Mouse (Mus musculus): Measurements from ENCODE around the gene Ddx59. TPM values are rescaled to one million over a fixed set of nuclear protein-coding genes. Genes with fewer than 3 reads are reported as not detected.
A peak's percentile ranks its signal among the peaks of the same experiment; 100 is the strongest.

Ddx59 gene
- polyA plus RNA-seq (2015; fragmentation: Nextera tagmentation; extraction: Ambion mirVana) = 4.9 and 5.5 TPM in 2 replicates

- under 1% methylated on average over 78 of the region's 78 CpGs for WGBS (ENCODE audit: insufficient replicate concordance)
- H3K27ac ChIP-seq (replicated peaks) = peak within 1 kb of the TSS; percentile 100
- peak; percentile 99 for ATAC-seq (ENCODE audit: insufficient read depth)
These were observed at the start of gene Ddx59 for GRCm38 (mm10) chr1:136414798-136415755. Gene Ddx59 (plus strand): TSS chr1:136415271.

GRCm38 (mm10) chr1:136365986-136366385 lies 49.1 kb upstream of the Ddx59 start:
- Histone ChIP-seq H3K36me3 (replicated peaks) (no peaks in the 10 kb centered on the region), H3K4me2 (no peak overlapping the region), H3K9me3 (replicated peaks) (no peaks in the 10 kb centered on the region), H3K27me3 (peaks cover 18% of the 10 kb centered on the region), H3K4me3 (replicated peaks) (no peak overlapping the region), H3K9ac (no peak overlapping the region), H3K27ac (replicated peaks) (no peak overlapping the region), H3K4me1 (replicated peaks) (peaks cover 14% of the 10 kb centered on the region)
- ATAC-seq (ENCODE audit: insufficient read depth) = no peak
- WGBS (ENCODE audit: insufficient replicate concordance) = 64% methylated on average over 3 of the region's 3 CpGs

More at GRCm38 (mm10) chr1:136414798-136415755, at the start of gene Ddx59:
- peak within 1 kb of the TSS; percentile 93 for H3K9ac ChIP-seq
- peaks cover 12% of the 10 kb centered on the region for H3K36me3 ChIP-seq (replicated peaks)
- peak within 1 kb of the TSS; percentile 82 for H3K4me2 ChIP-seq
- H3K27me3 ChIP-seq = no peaks in the 10 kb centered on the region
- H3K9me3 ChIP-seq (replicated peaks) = no peaks in the 10 kb centered on the region
- peaks cover 17% of the 10 kb centered on the region for H3K4me1 ChIP-seq (replicated peaks)
- peak within 1 kb of the TSS; percentile 89 for H3K4me3 ChIP-seq (replicated peaks)

- Histone ChIP-seq H3K9ac (no peak overlapping the region), H3K4me1 (replicated peaks) (no peaks in the 10 kb centered on the region), H3K4me3 (replicated peaks) (no peak overlapping the region), H3K36me3 (replicated peaks) (no peaks in the 10 kb centered on the region), H3K27me3 (no peaks in the 10 kb centered on the region; the same call in 1 of the 2 replicates), H3K27ac (replicated peaks) (no peak overlapping the region), H3K4me2 (no peak overlapping the region), H3K9me3 (replicated peaks) (no peaks in the 10 kb centered on the region)
- 85% methylated on average over 7 of the region's 7 CpGs for WGBS (ENCODE audit: insufficient replicate concordance)
- no peak for ATAC-seq (ENCODE audit: insufficient read depth)
These were observed 35.8 kb upstream of the Ddx59 start for GRCm38 (mm10) chr1:136379261-136379660.

GRCm38 (mm10) chr1:136380161-136380560 lies 34.9 kb upstream of the Ddx59 start:
- H3K4me3 ChIP-seq (replicated peaks) = no peak overlapping the region
- H3K27ac ChIP-seq (replicated peaks) = no peak overlapping the region
- no peaks in the 10 kb centered on the region; the same call in 1 of the 2 replicates for H3K27me3 ChIP-seq
- H3K9ac ChIP-seq = no peak overlapping the region
- ATAC-seq (ENCODE audit: insufficient read depth) = no peak
- no peaks in the 10 kb centered on the region for H3K36me3 ChIP-seq (replicated peaks)
- H3K4me2 ChIP-seq = no peak overlapping the region
- 71% methylated on average over 4 of the region's 4 CpGs for WGBS (ENCODE audit: insufficient replicate concordance)
- H3K4me1 ChIP-seq (replicated peaks) = no peaks in the 10 kb centered on the region
- H3K9me3 ChIP-seq (replicated peaks) = no peaks in the 10 kb centered on the region

GRCm38 (mm10) chr1:136380606-136381005 lies 34.5 kb upstream of the Ddx59 start:
- no peak overlapping the region for H3K27ac ChIP-seq (replicated peaks)
- ATAC-seq (ENCODE audit: insufficient read depth) = no peak
- H3K4me1 ChIP-seq (replicated peaks) = no peaks in the 10 kb centered on the region
- H3K27me3 ChIP-seq = peaks cover 2% of the 10 kb centered on the region
- H3K4me2 ChIP-seq = no peak overlapping the region
- 70% methylated on average over 8 of the region's 8 CpGs for WGBS (ENCODE audit: insufficient replicate concordance)
- H3K9me3 ChIP-seq (replicated peaks) = no peaks in the 10 kb centered on the region
- no peaks in the 10 kb centered on the region for H3K36me3 ChIP-seq (replicated peaks)
- no peak overlapping the region for H3K4me3 ChIP-seq (replicated peaks)
- no peak overlapping the region for H3K9ac ChIP-seq

- no peak for ATAC-seq (ENCODE audit: insufficient read depth)
- no peak overlapping the region for H3K4me3 ChIP-seq (replicated peaks)
- H3K4me1 ChIP-seq (replicated peaks) = no peaks in the 10 kb centered on the region
- no peaks in the 10 kb centered on the region for H3K9me3 ChIP-seq (replicated peaks)
- H3K36me3 ChIP-seq (replicated peaks) = no peaks in the 10 kb centered on the region
- WGBS (ENCODE audit: insufficient replicate concordance) = 64% methylated on average over 6 of the region's 6 CpGs
- peaks cover 8% of the 10 kb centered on the region for H3K27me3 ChIP-seq
- no peak overlapping the region for H3K4me2 ChIP-seq
- H3K9ac ChIP-seq = no peak overlapping the region
- no peak overlapping the region for H3K27ac ChIP-seq (replicated peaks)
These were observed 33.9 kb upstream of the Ddx59 start for GRCm38 (mm10) chr1:136381169-136381568.

GRCm38 (mm10) chr1:136381583-136381982 lies 33.5 kb upstream of the Ddx59 start:
- Histone ChIP-seq H3K4me1 (replicated peaks) (no peaks in the 10 kb centered on the region), H3K9ac (no peak overlapping the region), H3K9me3 (replicated peaks) (no peaks in the 10 kb centered on the region), H3K27me3 (peaks cover 9% of the 10 kb centered on the region), H3K4me3 (replicated peaks) (no peak overlapping the region), H3K36me3 (replicated peaks) (no peaks in the 10 kb centered on the region), H3K4me2 (no peak overlapping the region), H3K27ac (replicated peaks) (no peak overlapping the region)
- 46% methylated on average over 5 of the region's 5 CpGs for WGBS (ENCODE audit: insufficient replicate concordance)
- ATAC-seq (ENCODE audit: insufficient read depth) = no peak

- Histone ChIP-seq H3K4me3 (replicated peaks) (no peak overlapping the region), H3K9me3 (replicated peaks) (no peaks in the 10 kb centered on the region), H3K36me3 (replicated peaks) (no peaks in the 10 kb centered on the region), H3K27me3 (peaks cover 12% of the 10 kb centered on the region), H3K27ac (replicated peaks) (no peak overlapping the region), H3K9ac (no peak overlapping the region), H3K4me2 (no peak overlapping the region), H3K4me1 (replicated peaks) (no peaks in the 10 kb centered on the region)
- WGBS (ENCODE audit: insufficient replicate concordance) = 60% methylated on average over 6 of the region's 6 CpGs
- no peak for ATAC-seq (ENCODE audit: insufficient read depth)
These were observed 28.2 kb upstream of the Ddx59 start for GRCm38 (mm10) chr1:136386914-136387313.

- peaks cover 16% of the 10 kb centered on the region for H3K27me3 ChIP-seq
- H3K9ac ChIP-seq = no peak overlapping the region
- no peaks in the 10 kb centered on the region for H3K36me3 ChIP-seq (replicated peaks)
- H3K9me3 ChIP-seq (replicated peaks) = no peaks in the 10 kb centered on the region
- H3K27ac ChIP-seq (replicated peaks) = no peak overlapping the region
- 30% methylated on average over 10 of the region's 10 CpGs for WGBS (ENCODE audit: insufficient replicate concordance)
- no peak overlapping the region for H3K4me3 ChIP-seq (replicated peaks)
- H3K4me1 ChIP-seq (replicated peaks) = peaks cover 4% of the 10 kb centered on the region
- H3K4me2 ChIP-seq = peak overlapping the region; percentile 44
- no peak for ATAC-seq (ENCODE audit: insufficient read depth)
These were observed 20.6 kb upstream of the Ddx59 start for GRCm38 (mm10) chr1:136394506-136394905.

- Histone ChIP-seq H3K9me3 (replicated peaks) (no peaks in the 10 kb centered on the region), H3K4me3 (replicated peaks) (no peak overlapping the region), H3K9ac (no peak overlapping the region), H3K36me3 (replicated peaks) (no peaks in the 10 kb centered on the region), H3K27me3 (peaks cover 16% of the 10 kb centered on the region), H3K27ac (replicated peaks) (no peak overlapping the region), H3K4me2 (peak overlapping the region; percentile 44; the same call in 1 of the 2 replicates), H3K4me1 (replicated peaks) (peaks cover 4% of the 10 kb centered on the region)
- ATAC-seq (ENCODE audit: insufficient read depth) = no peak; the same call in 1 of the 2 replicates
- 34% methylated on average over 5 of the region's 5 CpGs for WGBS (ENCODE audit: insufficient replicate concordance)
These were observed 20.0 kb upstream of the Ddx59 start for GRCm38 (mm10) chr1:136395073-136395472.

- Histone ChIP-seq H3K4me2 (no peak overlapping the region), H3K4me3 (replicated peaks) (no peak overlapping the region), H3K9me3 (replicated peaks) (no peaks in the 10 kb centered on the region), H3K27me3 (peaks cover 24% of the 10 kb centered on the region), H3K36me3 (replicated peaks) (no peaks in the 10 kb centered on the region), H3K27ac (replicated peaks) (no peak overlapping the region), H3K9ac (no peak overlapping the region), H3K4me1 (replicated peaks) (no peaks in the 10 kb centered on the region)
- 67% methylated on average over 8 of the region's 8 CpGs for WGBS (ENCODE audit: insufficient replicate concordance)
- no peak for ATAC-seq (ENCODE audit: insufficient read depth)
These were observed 13.8 kb upstream of the Ddx59 start for GRCm38 (mm10) chr1:136401281-136401680.
